8 mouse cellular contexts compared by ENCODE assay signal in the genomic region with DNA sequence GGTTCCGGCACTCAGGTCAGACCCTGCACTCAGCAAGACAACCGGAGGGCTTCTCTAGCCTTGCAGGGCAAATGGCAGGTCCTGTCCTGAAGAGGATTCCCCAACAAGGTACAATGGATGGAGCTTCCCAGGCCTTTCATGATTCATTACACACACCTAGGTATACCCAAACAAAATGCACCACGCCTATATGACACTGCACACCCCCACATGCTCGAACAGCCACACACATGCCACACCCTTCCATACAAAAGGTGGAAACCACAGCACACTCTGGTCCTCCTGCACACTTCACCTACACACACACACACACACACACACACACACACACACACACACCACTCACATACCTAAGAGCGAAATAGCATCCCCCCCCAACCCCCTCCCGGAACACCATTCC. TPM values are rescaled to one million over a fixed set of nuclear protein-coding genes. Genes with fewer than 3 reads are reported as not detected.
A peak's percentile ranks its signal among the peaks of the same experiment; 100 is the strongest.
DNase-seq lines count a peak whose midpoint lies in the region; ATAC-seq lines count a peak whose summit lies in the region.

No protein-coding gene starts in this region.

- no peaks in the 10 kb centered on the region for H3K27me3 ChIP-seq in heart, embryonic 14.5 days (ENCODE audit: control insufficient read depth, insufficient read depth, low read length)
- H3K27me3 ChIP-seq in forebrain, embryonic 16.5 days (replicated peaks; ENCODE audit: control insufficient read depth, insufficient read depth, low read length): peaks cover 21% of the 10 kb centered on the region
- peaks cover 47% of the 10 kb centered on the region for H3K27me3 ChIP-seq in midbrain, embryonic 11.5 days (ENCODE audit: control insufficient read depth, insufficient read depth, low read length)

- H3K27ac ChIP-seq in heart, embryonic 14.5 days (replicated peaks in 1 of 2; ENCODE audit: control insufficient read depth in 1 of 2, insufficient read depth in 1 of 2, low read depth in 2 of 2, low read length in 2 of 2): peak overlapping the region in 1 of 2 experiments; percentile 81; a peak in 3 of 4 replicates
- no peak overlapping the region for H3K27ac ChIP-seq in forebrain, embryonic 16.5 days (ENCODE audit: low read length)
- no peak overlapping the region for H3K27ac ChIP-seq in midbrain, embryonic 11.5 days (ENCODE audit: low read depth, low read length)

- ATAC-seq in heart, embryonic 14.5 days (ENCODE audit: insufficient number of reproducible peaks, insufficient read depth, low FRiP score, low read depth): no peak
- no peak for ATAC-seq in forebrain, embryonic 16.5 days
- no peak for ATAC-seq in midbrain, embryonic 11.5 days (ENCODE audit: low FRiP score)

- peak overlapping the region; percentile 96 for H3K9ac ChIP-seq in heart, embryonic 14.5 days (ENCODE audit: low read length)
- H3K9ac ChIP-seq in forebrain, embryonic 16.5 days (replicated peaks; ENCODE audit: low read depth, low read length): no peak overlapping the region
- H3K9ac ChIP-seq in midbrain, embryonic 11.5 days (ENCODE audit: low read length): no peak overlapping the region

- H3K4me2 ChIP-seq in heart, embryonic 14.5 days (ENCODE audit: low read length): peak overlapping the region; percentile 81
- peak overlapping the region; percentile 88 for H3K4me2 ChIP-seq in forebrain, embryonic 16.5 days (ENCODE audit: low read length)
- peak overlapping the region; percentile 54 for H3K4me2 ChIP-seq in midbrain, embryonic 11.5 days

- peak overlapping the region; percentile 71 to 91 for H3K4me3 ChIP-seq in heart, embryonic 14.5 days (ENCODE audit: control insufficient read depth in 1 of 2, insufficient read depth in 1 of 2, low read depth in 1 of 2, low read length in 2 of 2)
- H3K4me3 ChIP-seq in forebrain, embryonic 16.5 days (replicated peaks; ENCODE audit: low read length): peak overlapping the region; percentile 45; the same call in 1 of the 2 replicates
- no peak overlapping the region for H3K4me3 ChIP-seq in midbrain, embryonic 11.5 days (ENCODE audit: low read depth, low read length)

- no peaks in the 10 kb centered on the region for H3K9me3 ChIP-seq in heart, embryonic 14.5 days (ENCODE audit: control insufficient read depth, low read length)
- no peaks in the 10 kb centered on the region for H3K9me3 ChIP-seq in forebrain, embryonic 16.5 days (ENCODE audit: control insufficient read depth, low read length)
- no peaks in the 10 kb centered on the region for H3K9me3 ChIP-seq in midbrain, embryonic 11.5 days (ENCODE audit: control insufficient read depth, low read length)

- no peaks in the 10 kb centered on the region for H3K36me3 ChIP-seq in heart, embryonic 14.5 days (ENCODE audit: control insufficient read depth, insufficient read depth, low read length)
- H3K36me3 ChIP-seq in forebrain, embryonic 16.5 days (ENCODE audit: control insufficient read depth, insufficient read depth): no peaks in the 10 kb centered on the region
- H3K36me3 ChIP-seq in midbrain, embryonic 11.5 days (ENCODE audit: control insufficient read depth, insufficient read depth, low read length): no peaks in the 10 kb centered on the region

- intact Hi-C loops in left cerebral cortex, postnatal 14 days (cut with DNase I): loop anchor here (5.0 kb wide), 1 partner anchor 49 kb away; no protein-coding TSS in a partner anchor

- peaks cover 75 to 83% of the 10 kb centered on the region in 2 experiments for H3K4me1 ChIP-seq in heart, embryonic 14.5 days (ENCODE audit: control insufficient read depth in 2 of 2, insufficient read depth in 2 of 2, low read length in 2 of 2)
- H3K4me1 ChIP-seq in forebrain, embryonic 16.5 days (replicated peaks; ENCODE audit: control insufficient read depth, insufficient read depth, low read length): peaks cover 37% of the 10 kb centered on the region
- H3K4me1 ChIP-seq in midbrain, embryonic 11.5 days (ENCODE audit: control insufficient read depth, insufficient read depth, low read length): peaks cover 18% of the 10 kb centered on the region

- no peak for DNase-seq in heart, adult 9 months (ENCODE audit: low spot score in 2 of 2)
- DNase-seq in ES-CJ7 (ENCODE audit: low read depth, low spot score): peak; percentile 22
- no peak for DNase-seq in midbrain, embryonic 11.5 days (ENCODE audit: low spot score, missing footprints)
- no peak for DNase-seq in left cerebral cortex, postnatal 14 days (ENCODE audit: low spot score in 2 of 2)
- DNase-seq in thymus, postnatal 4 days: no peak
- DNase-seq in layer of hippocampus, adult 11-12 months (ENCODE audit: low spot score): no peak

- WGBS in heart, embryonic 14.5 days: 41% methylated on average over 6 of the region's 6 CpGs
- 63% methylated on average over 6 of the region's 6 CpGs for WGBS in forebrain, embryonic 16.5 days
- WGBS in midbrain, embryonic 11.5 days: 60% methylated on average over 6 of the region's 6 CpGs

RNA-seq across cellular contexts. Expression of a gene that starts 5.4 kb away (rescaled TPM):
- 11.5 and 13.3 TPM in 2 replicates for polyA plus RNA-seq in heart, embryonic 14.5 days (2014; fragmentation: Nextera tagmentation; extraction: Ambion mirVana)
- polyA plus RNA-seq in forebrain, embryonic 16.5 days (2015; fragmentation: Nextera tagmentation; extraction: Ambion mirVana): 2.2 and 2.6 TPM in 2 replicates
- 2.8 and 3.5 TPM in 2 replicates for polyA plus RNA-seq in midbrain, embryonic 11.5 days (2014; fragmentation: Nextera tagmentation; extraction: Ambion mirVana)
- 10 to 100 TPM in 1 of 2 experiments, 1 to 10 TPM in 1; 7.6 to 12.3 TPM for total RNA-seq in left cerebral cortex, postnatal 14 days (2021)
